Mouse (Mus musculus): ENCODE data around the gene Srsf11. TPM values are rescaled to one million over a fixed set of nuclear protein-coding genes. Genes with fewer than 3 reads are reported as not detected.
A peak's percentile ranks its signal among the peaks of the same experiment; 100 is the strongest.

Srsf11 gene
- polyA plus RNA-seq, 1 experiment from 2014 or later = 307 TPM

GRCm38 (mm10) chr3:158061811-158062523 lies 25.5 kb upstream of the Srsf11 start:
- Histone ChIP-seq H3K27me3 (ENCODE audit: control insufficient read depth, insufficient read depth, low read length) (no peaks in the 10 kb centered on the region), H3K4me1 (ENCODE audit: control insufficient read depth, insufficient read depth, low read length) (no peaks in the 10 kb centered on the region), H3K4me3 (ENCODE audit: low read depth, low read length) (no peak overlapping the region), H3K9me3 (ENCODE audit: control insufficient read depth, low read depth, low read length) (no peaks in the 10 kb centered on the region), H3K4me2 (replicated peaks; ENCODE audit: low read depth, low read length) (no peak overlapping the region), H3K27ac (ENCODE audit: low read length) (no peak overlapping the region), H3K9ac (replicated peaks; ENCODE audit: low read depth, low read length) (no peak overlapping the region), H3K36me3 (ENCODE audit: control insufficient read depth, insufficient read depth, low read length) (peaks cover 28% of the 10 kb centered on the region)
- ATAC-seq (ENCODE audit: insufficient number of reproducible peaks, insufficient read depth, low FRiP score, low read depth) = no peak
- 90% methylated on average over 5 of the region's 5 CpGs for WGBS

- H3K9me3 ChIP-seq (ENCODE audit: control insufficient read depth, low read depth, low read length) = no peaks in the 10 kb centered on the region
- no peak overlapping the region for H3K4me2 ChIP-seq (replicated peaks; ENCODE audit: low read depth, low read length)
- peaks cover 40% of the 10 kb centered on the region for H3K36me3 ChIP-seq (ENCODE audit: control insufficient read depth, insufficient read depth, low read length)
- no peak overlapping the region for H3K9ac ChIP-seq (replicated peaks; ENCODE audit: low read depth, low read length)
- H3K4me3 ChIP-seq (ENCODE audit: low read depth, low read length) = no peak overlapping the region
- no peak for ATAC-seq (ENCODE audit: insufficient number of reproducible peaks, insufficient read depth, low FRiP score, low read depth)
- no peak overlapping the region for H3K27ac ChIP-seq (ENCODE audit: low read length)
- WGBS = 84% methylated on average over 2 of the region's 2 CpGs
- H3K4me1 ChIP-seq (ENCODE audit: control insufficient read depth, insufficient read depth, low read length) = no peaks in the 10 kb centered on the region
- no peaks in the 10 kb centered on the region for H3K27me3 ChIP-seq (ENCODE audit: control insufficient read depth, insufficient read depth, low read length)
Measured at GRCm38 (mm10) chr3:158060621-158061291, 24.3 kb upstream of the Srsf11 start.

GRCm38 (mm10) chr3:158049508-158049907 lies 13.1 kb upstream of the Srsf11 start:
- H3K36me3 ChIP-seq (ENCODE audit: control insufficient read depth, insufficient read depth, low read length) = peaks cover 8% of the 10 kb centered on the region; the same call in 1 of the 2 replicates
- no peaks in the 10 kb centered on the region for H3K27me3 ChIP-seq (ENCODE audit: control insufficient read depth, insufficient read depth, low read length)
- H3K4me3 ChIP-seq (ENCODE audit: low read depth, low read length) = no peak overlapping the region
- H3K4me1 ChIP-seq (ENCODE audit: control insufficient read depth, insufficient read depth, low read length) = no peaks in the 10 kb centered on the region
- no peak for ATAC-seq (ENCODE audit: insufficient number of reproducible peaks, insufficient read depth, low FRiP score, low read depth)
- no peak overlapping the region for H3K4me2 ChIP-seq (replicated peaks; ENCODE audit: low read depth, low read length)
- H3K27ac ChIP-seq (ENCODE audit: low read length) = no peak overlapping the region
- no peak overlapping the region for H3K9ac ChIP-seq (replicated peaks; ENCODE audit: low read depth, low read length)
- H3K9me3 ChIP-seq (ENCODE audit: control insufficient read depth, low read depth, low read length) = no peaks in the 10 kb centered on the region
- 78% methylated on average over 2 of the region's 2 CpGs for WGBS

- Histone ChIP-seq H3K4me2 (replicated peaks; ENCODE audit: low read depth, low read length) (no peak overlapping the region), H3K4me1 (ENCODE audit: control insufficient read depth, insufficient read depth, low read length) (0 out of 2 replicates have a peak, but pooled peaks cover 3% of the 10 kb centered on the region), H3K4me3 (ENCODE audit: low read depth, low read length) (no peak overlapping the region), H3K27me3 (ENCODE audit: control insufficient read depth, insufficient read depth, low read length) (no peaks in the 10 kb centered on the region), H3K9me3 (ENCODE audit: control insufficient read depth, low read depth, low read length) (no peaks in the 10 kb centered on the region), H3K9ac (replicated peaks; ENCODE audit: low read depth, low read length) (no peak overlapping the region), H3K27ac (ENCODE audit: low read length) (no peak overlapping the region), H3K36me3 (ENCODE audit: control insufficient read depth, insufficient read depth, low read length) (no peaks in the 10 kb centered on the region)
- ATAC-seq (ENCODE audit: insufficient number of reproducible peaks, insufficient read depth, low FRiP score, low read depth) = no peak
- WGBS = 77% methylated on average over 2 of the region's 2 CpGs
Measured at GRCm38 (mm10) chr3:158040755-158041154, 4.3 kb upstream of the Srsf11 start.

- Histone ChIP-seq H3K4me2 (replicated peaks; ENCODE audit: low read depth, low read length) (no peak overlapping the region), H3K27ac (ENCODE audit: low read length) (no peak overlapping the region), H3K9ac (replicated peaks; ENCODE audit: low read depth, low read length) (no peak overlapping the region), H3K27me3 (ENCODE audit: control insufficient read depth, insufficient read depth, low read length) (no peaks in the 10 kb centered on the region), H3K36me3 (ENCODE audit: control insufficient read depth, insufficient read depth, low read length) (no peaks in the 10 kb centered on the region), H3K4me3 (ENCODE audit: low read depth, low read length) (no peak overlapping the region), H3K4me1 (ENCODE audit: control insufficient read depth, insufficient read depth, low read length) (peaks cover 6% of the 10 kb centered on the region; the same call in 1 of the 2 replicates), H3K9me3 (ENCODE audit: control insufficient read depth, low read depth, low read length) (no peaks in the 10 kb centered on the region)
- 85% methylated on average over 3 of the region's 3 CpGs for WGBS
- no peak for ATAC-seq (ENCODE audit: insufficient number of reproducible peaks, insufficient read depth, low FRiP score, low read depth)
Measured at GRCm38 (mm10) chr3:158038106-158038505, 1.7 kb upstream of the Srsf11 start.

- Histone ChIP-seq H3K27me3 (ENCODE audit: control insufficient read depth, insufficient read depth, low read length) (no peaks in the 10 kb centered on the region), H3K4me2 (replicated peaks; ENCODE audit: low read depth, low read length) (peak overlapping the region; percentile 73), H3K36me3 (ENCODE audit: control insufficient read depth, insufficient read depth, low read length) (no peaks in the 10 kb centered on the region), H3K4me1 (ENCODE audit: control insufficient read depth, insufficient read depth, low read length) (peaks cover 10% of the 10 kb centered on the region; the same call in 1 of the 2 replicates), H3K9me3 (ENCODE audit: control insufficient read depth, low read depth, low read length) (no peaks in the 10 kb centered on the region), H3K27ac (ENCODE audit: low read length) (peak overlapping the region; percentile 90), H3K4me3 (ENCODE audit: low read depth, low read length) (peak overlapping the region; percentile 89), H3K9ac (replicated peaks; ENCODE audit: low read depth, low read length) (peak overlapping the region; percentile 81)
- 2% methylated on average over 11 of the region's 11 CpGs for WGBS
- ATAC-seq (ENCODE audit: insufficient number of reproducible peaks, insufficient read depth, low FRiP score, low read depth) = no peak
Measured at GRCm38 (mm10) chr3:158035866-158036265, 573 bp downstream of the Srsf11 start.

- Histone ChIP-seq H3K9ac (replicated peaks; ENCODE audit: low read depth, low read length) (peak overlapping the region; percentile 97), H3K27ac (ENCODE audit: low read length) (peak overlapping the region; percentile 98; the same call in 1 of the 2 replicates), H3K4me2 (replicated peaks; ENCODE audit: low read depth, low read length) (peak overlapping the region; percentile 66), H3K27me3 (ENCODE audit: control insufficient read depth, insufficient read depth, low read length) (no peaks in the 10 kb centered on the region), H3K4me1 (ENCODE audit: control insufficient read depth, insufficient read depth, low read length) (peaks cover 8% of the 10 kb centered on the region; the same call in 1 of the 2 replicates), H3K4me3 (ENCODE audit: low read depth, low read length) (peak overlapping the region; percentile 91), H3K9me3 (ENCODE audit: control insufficient read depth, low read depth, low read length) (no peaks in the 10 kb centered on the region), H3K36me3 (ENCODE audit: control insufficient read depth, insufficient read depth, low read length) (no peaks in the 10 kb centered on the region)
- WGBS = 2% methylated on average over 4 of the region's 4 CpGs
- no peak for ATAC-seq (ENCODE audit: insufficient number of reproducible peaks, insufficient read depth, low FRiP score, low read depth)
Measured at GRCm38 (mm10) chr3:158032106-158032505, 4.3 kb downstream of the Srsf11 start.

GRCm38 (mm10) chr3:158031371-158031925 lies 5.0 kb downstream of the Srsf11 start:
- peak overlapping the region; percentile 91 for H3K4me3 ChIP-seq (ENCODE audit: low read depth, low read length)
- H3K27ac ChIP-seq (ENCODE audit: low read length) = peak overlapping the region; percentile 98
- H3K4me1 ChIP-seq (ENCODE audit: control insufficient read depth, insufficient read depth, low read length) = peaks cover 8% of the 10 kb centered on the region; the same call in 1 of the 2 replicates
- no peaks in the 10 kb centered on the region for H3K27me3 ChIP-seq (ENCODE audit: control insufficient read depth, insufficient read depth, low read length)
- peak overlapping the region; percentile 97 for H3K9ac ChIP-seq (replicated peaks; ENCODE audit: low read depth, low read length)
- ATAC-seq (ENCODE audit: insufficient number of reproducible peaks, insufficient read depth, low FRiP score, low read depth) = peak; percentile 90
- no peaks in the 10 kb centered on the region for H3K9me3 ChIP-seq (ENCODE audit: control insufficient read depth, low read depth, low read length)
- peak overlapping the region; percentile 66 for H3K4me2 ChIP-seq (replicated peaks; ENCODE audit: low read depth, low read length)
- H3K36me3 ChIP-seq (ENCODE audit: control insufficient read depth, insufficient read depth, low read length) = 0 out of 2 replicates have a peak, but pooled peaks cover 4% of the 10 kb centered on the region
- under 1% methylated on average over 61 of the region's 61 CpGs for WGBS

Data from stomach, embryonic 14.5 days (tissue).